In genomic region chr4:129771672-129772521, GRCm38 (mm10) we compare ENCODE assay signal across 9 mouse cellular contexts. TPM values are rescaled to one million over a fixed set of nuclear protein-coding genes. Genes with fewer than 3 reads are reported as not detected.
DNase-seq lines count a peak whose midpoint lies in the region; ATAC-seq lines count a peak whose summit lies in the region.
"Had no signal": no experiment of that assay in that cellular context is flagged by ENCODE, and none has a peak within 500 bp of the region (broad histone marks: within the 10 kb centered on the region; RNA-seq: fewer than 3 reads in every experiment).

No protein-coding gene starts in this region.

- peak; percentile 65 for ATAC-seq in forebrain, embryonic 14.5 days
- ATAC-seq in megakaryocyte-erythroid progenitor cell, adult 5-6 weeks (replicated peaks; ENCODE audit: low FRiP score, low TSS enrichment, poor library complexity, severe bottlenecking), result peak; percentile 61

- DNase-seq in gastrocnemius, postnatal 10 days, result peak; percentile 28
- no peak for DNase-seq in gastrocnemius, postnatal 36 days
- DNase-seq in cerebellum, adult 11-12 months, result peak; percentile 55
- peak; percentile 58 for DNase-seq in forebrain, embryonic 14.5 days (ENCODE audit: low spot score)
- DNase-seq in kidney, adult 18-20 months, result peak; percentile 49
- DNase-seq in thymus, adult 18-20 months, result peak; percentile 71 to 83
- no peak for DNase-seq in lung, postnatal 10 days

- no peaks in the 10 kb centered on the region for H3K9me3 ChIP-seq in forebrain, embryonic 14.5 days (replicated peaks; ENCODE audit: control insufficient read depth, low read length)

- intact Hi-C loops in gastrocnemius, postnatal 36 days (cut with DNase I), result no loop called here

- H3K36me3 ChIP-seq in forebrain, embryonic 14.5 days (ENCODE audit: control insufficient read depth, insufficient read depth, low read length), result no peaks in the 10 kb centered on the region

- WGBS in forebrain, embryonic 14.5 days, result 4% methylated on average over 21 of the region's 21 CpGs

- peaks cover 15% of the 10 kb centered on the region for H3K4me1 ChIP-seq in forebrain, embryonic 14.5 days (ENCODE audit: control insufficient read depth, insufficient read depth, low read length)

- H3K27ac ChIP-seq in forebrain, embryonic 14.5 days (ENCODE audit: low read depth, low read length), result peak overlapping the region; percentile 17; the same call in 1 of the 2 replicates

- H3K9ac ChIP-seq in forebrain, embryonic 14.5 days (ENCODE audit: low read length), result peak overlapping the region; percentile 21; the same call in 1 of the 2 replicates

- H3K4me2 ChIP-seq in forebrain, embryonic 14.5 days (ENCODE audit: low read length), result peak overlapping the region; percentile 35

- no peaks in the 10 kb centered on the region for H3K27me3 ChIP-seq in forebrain, embryonic 14.5 days (replicated peaks; ENCODE audit: control insufficient read depth, insufficient read depth, low read length)

- no peak overlapping the region for H3K4me3 ChIP-seq in forebrain, embryonic 14.5 days (ENCODE audit: low read depth, low read length)
- H3K4me3 ChIP-seq: erythroblast, embryonic 14.5 days had no signal

RNA-seq across cellular contexts. Expression of gene Khdrbs1, which starts 29.8 kb away (rescaled TPM):
- total RNA-seq in gastrocnemius, postnatal 10 days (2021), result 10 to 100 TPM; 47.0 to 58.8 TPM
- total RNA-seq in gastrocnemius, postnatal 36 days (2021), result 10 to 100 TPM; 20.2 to 26.5 TPM
- 133 and 136 TPM in 2 replicates for polyA plus RNA-seq in forebrain, embryonic 14.5 days (2014; fragmentation: Nextera tagmentation; extraction: Ambion mirVana)
- total RNA-seq in megakaryocyte-erythroid progenitor cell, adult 5-6 weeks (2014; fragmentation: Nextera tagmentation), result 99.6 and 107 TPM in 2 replicates
- total RNA-seq in megakaryocyte-erythroid progenitor cell, adult 5-6 weeks (2017), result 103 and 112 TPM in 2 replicates

RNA-seq across cellular contexts. Expression of gene Ptp4a2, which starts 39.1 kb away (rescaled TPM):
- total RNA-seq in gastrocnemius, postnatal 10 days (2021), result 100 to 1,000 TPM; 572 to 625 TPM
- 100 to 1,000 TPM; 615 to 657 TPM for total RNA-seq in gastrocnemius, postnatal 36 days (2021)
- polyA plus RNA-seq in forebrain, embryonic 14.5 days (2014; fragmentation: Nextera tagmentation; extraction: Ambion mirVana), result 213 and 214 TPM in 2 replicates
- total RNA-seq in megakaryocyte-erythroid progenitor cell, adult 5-6 weeks (2014; fragmentation: Nextera tagmentation), result 168 and 313 TPM in 2 replicates
- 419 and 540 TPM in 2 replicates for total RNA-seq in megakaryocyte-erythroid progenitor cell, adult 5-6 weeks (2017)

Comparison
In these comparisons a context has a peak if more than half of its experiments do, and no peak if none do; other contexts are left out.
1. DNase-seq: peak in gastrocnemius, postnatal 10 days (single experiment), cerebellum, adult 11-12 months (single experiment), forebrain, embryonic 14.5 days (single experiment), kidney, adult 18-20 months (single experiment) and thymus, adult 18-20 months (2 of 2); none in gastrocnemius, postnatal 36 days (0 of 2) and lung, postnatal 10 days (single experiment).